Mouse (Mus musculus) lung, postnatal 14 days (tissue): ENCODE measurements at regions not wholly inside any gene's neighbourhood (a gene's known extent, or its start where the extent isn't known, plus 50 kb on each side); places are given as distances from the start of the nearest gene placed in this dataset.

Experiments used
- DNase-seq: peaks from one replicate; pipeline ENCODE4 v3.0.0; 2021

DNA sequence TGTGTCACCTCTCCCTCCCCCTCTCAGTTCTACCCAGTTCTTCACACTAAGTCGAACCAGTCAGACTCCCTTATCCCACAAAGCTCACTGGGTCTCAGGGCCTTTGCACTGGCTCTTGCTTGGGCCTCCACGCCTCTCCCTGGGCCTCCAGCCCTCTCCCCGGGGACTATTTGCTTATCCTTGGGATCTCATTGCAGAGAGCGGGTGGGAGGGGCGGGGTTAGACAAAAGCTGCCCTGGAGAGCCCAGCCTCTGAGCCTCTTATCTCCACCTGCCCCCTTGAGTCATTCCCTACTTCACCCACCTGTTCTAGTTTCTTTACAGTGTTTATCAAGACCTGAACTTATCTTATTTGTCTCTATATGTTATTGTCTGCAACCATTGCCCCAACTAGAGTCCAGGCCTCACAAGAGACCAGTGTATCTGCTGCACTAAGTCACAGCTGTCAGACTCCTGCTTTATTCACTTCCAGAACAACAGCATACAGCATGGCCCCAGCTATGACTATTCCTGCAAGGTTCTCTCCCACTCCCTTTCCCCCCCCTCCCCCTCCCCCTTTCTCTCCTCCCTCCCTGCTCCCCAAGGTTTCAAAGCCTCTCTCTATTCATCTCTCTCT is 450.7 kb downstream of the Wdr11 start:
- DNase-seq = no peak

DNA sequence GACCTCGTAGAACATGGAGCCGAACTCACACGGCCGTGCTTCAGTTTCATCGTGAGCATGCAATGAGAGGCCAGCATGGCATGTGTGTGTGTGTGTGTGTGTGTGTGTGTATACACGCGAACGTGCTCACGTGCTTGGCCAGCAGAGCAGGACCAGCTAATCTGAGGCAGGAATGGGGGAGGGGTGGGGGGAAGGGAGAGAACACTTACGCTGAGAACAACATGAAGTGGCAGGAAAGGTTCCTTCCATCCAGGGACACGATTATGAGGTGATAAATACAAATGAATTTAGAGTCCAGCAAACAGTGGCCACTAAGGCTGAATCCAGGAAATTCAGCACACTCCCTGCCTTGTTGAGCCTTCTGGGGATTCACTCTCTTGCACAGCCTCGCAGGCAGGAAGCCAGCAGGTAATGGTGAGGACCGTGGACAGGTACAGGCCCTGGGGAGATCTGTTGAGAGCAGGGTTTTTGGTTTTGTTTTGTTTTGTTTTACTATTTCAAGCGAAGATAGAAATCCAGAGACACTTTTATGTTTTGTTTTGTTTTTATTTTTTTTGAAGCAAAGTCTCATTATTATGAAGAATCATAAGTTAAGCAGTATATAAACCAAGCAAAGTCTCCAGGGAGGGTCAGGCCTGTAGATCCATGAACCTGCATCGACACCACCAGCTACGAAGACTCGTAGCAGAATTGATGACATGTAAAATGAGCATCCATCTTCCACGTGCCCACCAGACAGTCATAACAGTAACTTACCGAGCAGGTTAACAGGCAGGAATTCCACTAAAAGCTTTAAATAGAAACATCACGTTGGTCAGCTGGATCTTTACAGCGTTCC is 452.0 kb downstream of the Wdr11 start:
- peak; percentile 55 for DNase-seq

DNA sequence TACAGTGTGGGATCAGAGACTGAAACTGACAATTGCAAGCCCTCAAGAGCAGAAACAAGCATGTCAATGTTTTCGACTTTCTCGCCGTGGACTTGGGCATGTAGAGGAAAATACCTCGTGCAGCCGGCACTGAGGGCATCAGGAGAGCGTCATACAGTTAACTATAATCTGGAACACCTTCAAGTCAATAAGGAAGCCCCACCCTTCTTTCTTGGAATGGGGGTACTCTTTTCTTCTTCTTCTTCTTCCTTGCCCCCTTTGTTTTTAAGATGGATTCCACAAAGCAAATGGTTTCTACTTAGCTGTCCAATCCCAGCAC is 452.5 kb downstream of the Wdr11 start:
- DNase-seq = no peak

DNA sequence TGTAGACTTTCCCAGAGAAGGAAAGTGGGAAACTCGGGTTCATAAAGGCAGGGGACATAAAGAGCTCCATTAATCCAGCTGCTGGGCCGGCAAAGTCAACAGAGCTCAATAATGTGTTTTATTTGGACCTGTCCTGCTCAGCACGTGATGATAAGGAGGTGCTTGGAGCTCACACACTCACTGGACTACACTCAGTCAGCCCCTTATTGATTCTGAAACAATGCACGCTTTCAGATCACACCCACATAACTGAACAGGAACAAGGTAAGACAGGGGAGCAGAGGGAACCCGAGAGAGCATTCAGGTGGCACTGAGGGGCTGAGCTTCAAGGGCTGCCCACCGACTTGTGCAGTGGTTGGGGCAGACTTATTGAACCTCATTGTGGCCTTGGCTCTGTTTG is 452.9 kb downstream of the Wdr11 start:
- no peak for DNase-seq

DNA sequence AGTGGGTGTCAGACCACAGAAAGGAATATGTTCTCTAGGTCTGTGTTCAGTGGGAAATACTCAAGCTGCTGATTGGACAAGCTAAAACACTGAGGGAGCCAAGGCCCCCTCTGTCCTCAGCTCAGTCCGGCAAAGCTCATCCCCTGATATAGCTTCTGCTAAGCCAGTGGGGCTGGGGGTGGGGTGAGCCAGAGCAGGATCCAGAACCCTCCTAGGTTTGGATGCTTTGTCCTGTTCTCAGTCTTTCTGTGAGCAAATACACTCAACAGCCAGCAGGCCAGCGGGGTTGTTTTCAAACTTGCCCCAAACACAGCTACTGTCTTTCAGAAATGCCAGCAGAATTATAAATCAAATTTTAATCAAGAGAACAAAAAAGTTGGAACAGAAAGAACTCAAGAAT is 454.4 kb downstream of the Wdr11 start:
- DNase-seq = no peak

DNA sequence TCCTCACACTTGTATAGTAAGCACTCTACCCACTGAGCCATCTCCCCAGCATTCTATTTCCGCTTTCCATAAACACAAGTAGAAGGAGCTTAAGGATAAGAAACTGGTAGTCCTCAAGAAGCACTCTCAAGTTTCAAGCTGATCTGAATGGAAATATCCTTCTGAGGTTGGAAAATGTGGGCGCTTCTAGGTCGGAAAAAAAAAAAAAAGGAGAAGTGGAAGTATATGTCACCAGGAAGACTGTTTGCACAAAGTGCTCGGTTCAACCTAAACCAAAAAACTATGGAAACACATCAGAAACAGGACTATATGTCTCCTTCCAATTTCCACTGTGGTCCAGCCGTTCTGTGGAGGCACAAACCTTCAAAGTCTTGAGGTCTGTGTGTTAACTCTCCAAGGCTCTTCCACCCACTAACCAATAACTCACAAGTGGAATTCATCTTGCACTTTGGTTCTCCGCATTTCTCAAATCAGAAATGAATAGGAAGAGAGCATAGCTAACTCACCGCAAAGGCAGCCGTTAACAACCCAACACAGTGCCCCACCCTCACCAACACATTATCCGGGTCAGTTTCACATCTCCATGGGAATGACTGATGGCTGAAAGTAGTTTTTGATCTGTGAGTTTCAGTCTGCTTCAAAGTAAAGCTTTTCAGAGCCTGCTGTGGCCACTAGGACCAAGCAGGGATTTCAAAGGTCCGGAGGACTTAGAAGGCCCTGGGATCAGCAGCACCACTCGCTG is 455.8 kb downstream of the Wdr11 start:
- no peak for DNase-seq

DNA sequence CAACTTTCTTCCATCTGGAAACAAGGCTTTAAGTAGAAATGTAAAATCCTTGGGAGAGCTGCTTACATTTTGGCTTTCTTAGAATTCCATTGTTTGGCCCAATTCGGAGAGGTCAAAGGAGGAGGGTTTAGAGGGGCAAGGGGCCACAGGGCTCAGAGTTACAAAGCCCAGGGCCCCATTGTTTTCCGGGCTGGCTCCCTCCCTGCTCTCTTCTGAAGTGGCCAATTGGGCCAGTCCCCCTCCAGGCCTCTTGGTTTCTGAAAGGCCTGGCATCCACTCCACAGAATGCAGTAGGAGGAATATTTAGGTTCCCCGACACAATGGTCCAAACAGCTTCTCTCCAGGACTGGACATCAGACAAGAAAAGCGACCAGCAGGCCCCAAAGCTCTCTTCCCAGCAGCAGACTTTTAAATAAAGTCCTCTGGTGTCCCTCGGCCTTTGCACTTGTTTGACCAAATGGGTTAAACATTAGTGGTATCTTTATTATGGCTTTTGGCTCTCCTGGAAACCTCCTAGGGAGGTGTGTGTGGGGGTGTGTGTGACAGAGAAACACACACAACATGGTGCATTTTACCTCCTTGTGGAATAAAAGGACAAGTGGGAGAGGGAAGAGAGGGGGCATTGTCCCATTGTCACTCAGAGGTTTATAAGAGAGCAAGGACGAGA is 456.6 kb downstream of the Wdr11 start:
- DNase-seq = no peak

DNA sequence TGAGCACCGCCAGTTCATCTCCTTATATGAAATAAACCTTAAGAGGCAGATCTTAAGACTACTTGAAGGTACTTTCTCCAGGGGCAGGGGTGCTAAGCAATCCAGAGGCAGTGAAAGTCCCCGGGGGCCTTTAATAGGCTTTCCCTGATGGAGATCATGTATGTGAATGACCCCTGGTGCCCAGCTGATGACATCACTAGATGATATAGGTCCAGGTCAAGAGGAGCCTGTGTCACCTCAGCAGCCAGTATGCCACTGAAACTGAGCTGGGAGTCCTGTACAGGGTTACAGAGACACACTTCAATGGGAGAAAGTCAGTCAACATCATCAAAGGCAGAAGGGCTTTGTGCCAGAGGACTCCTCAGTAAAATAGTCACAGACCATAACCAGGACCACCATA is 457.8 kb downstream of the Wdr11 start:
- no peak for DNase-seq

DNA sequence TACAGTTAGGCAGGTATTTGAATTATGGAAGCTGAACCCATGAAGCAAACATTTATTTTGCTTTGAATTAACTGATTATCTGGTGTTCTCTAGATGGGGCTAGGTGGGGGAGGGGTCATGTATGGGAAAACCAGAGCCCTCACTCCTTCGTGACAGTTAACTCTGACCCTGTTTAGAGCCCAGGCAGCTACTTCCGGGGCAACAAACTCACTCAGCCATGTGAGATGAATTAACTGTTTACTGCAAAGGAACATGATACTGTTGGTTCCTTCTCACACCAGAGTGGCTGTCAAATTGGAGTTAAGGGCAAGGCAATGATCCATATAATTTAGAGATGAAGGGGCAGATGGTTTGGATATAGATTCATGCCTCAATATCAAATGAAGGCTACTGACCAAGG is 458.5 kb downstream of the Wdr11 start:
- DNase-seq = no peak

DNA sequence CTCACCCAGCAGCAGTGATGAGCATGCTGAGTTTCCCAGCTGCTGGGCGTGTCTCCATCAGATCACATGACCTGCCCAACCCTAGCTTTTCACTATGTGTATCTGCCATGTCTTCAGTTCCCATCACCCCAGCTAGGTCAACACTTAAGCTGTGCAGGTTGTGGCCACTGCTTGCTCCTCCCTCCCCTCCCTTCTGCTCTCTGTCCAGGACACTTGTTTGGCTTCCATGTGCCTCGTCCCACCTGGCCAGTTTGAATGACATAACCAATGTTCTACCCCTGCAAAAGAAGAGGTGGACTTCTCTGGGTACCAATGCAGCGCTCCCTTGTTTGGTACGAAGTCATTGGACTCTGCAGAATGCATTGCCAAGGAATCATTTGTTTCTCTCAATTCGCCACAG is 460.7 kb downstream of the Wdr11 start:
- DNase-seq = no peak

DNA sequence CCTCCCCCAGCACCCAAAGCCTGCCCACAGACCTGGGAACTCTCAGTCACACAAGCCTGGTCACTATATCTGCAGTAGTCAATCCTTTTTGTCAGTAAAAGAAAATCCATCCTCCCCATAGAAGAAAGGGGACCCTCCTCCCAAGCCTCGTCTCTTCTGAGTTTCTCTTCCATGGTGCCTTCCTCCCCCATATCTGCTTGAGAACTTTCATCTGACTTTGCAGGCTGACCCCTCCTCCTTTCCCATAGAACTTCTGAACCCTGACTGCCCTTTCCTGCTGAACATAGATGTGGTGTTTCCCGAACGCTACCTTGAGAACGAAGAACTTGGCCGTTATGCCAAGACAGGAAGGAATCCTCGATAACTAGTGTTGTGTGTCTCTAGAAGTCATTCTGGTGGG is 462.5 kb downstream of the Ate1 start:
- no peak for DNase-seq

DNA sequence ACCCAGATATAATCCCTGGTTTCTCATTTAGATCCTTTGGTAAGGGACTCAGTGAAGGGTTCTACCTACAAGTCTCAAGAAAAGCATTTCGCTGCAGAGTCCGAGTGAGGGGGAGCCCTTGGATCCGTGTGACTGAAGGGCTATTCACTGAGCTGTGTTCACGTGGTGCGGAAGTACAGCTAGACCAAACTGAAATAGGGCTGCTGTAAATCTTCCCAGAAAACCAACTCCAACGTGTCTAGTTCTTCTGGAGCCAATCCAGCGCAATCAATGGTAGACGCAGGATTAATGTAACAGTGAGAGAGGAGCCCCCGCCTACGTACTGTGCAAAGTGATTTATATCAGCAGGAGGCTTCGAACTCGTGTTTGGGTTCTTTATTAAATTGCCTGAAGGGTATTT is 461.9 kb downstream of the Ate1 start:
- no peak for DNase-seq

DNA sequence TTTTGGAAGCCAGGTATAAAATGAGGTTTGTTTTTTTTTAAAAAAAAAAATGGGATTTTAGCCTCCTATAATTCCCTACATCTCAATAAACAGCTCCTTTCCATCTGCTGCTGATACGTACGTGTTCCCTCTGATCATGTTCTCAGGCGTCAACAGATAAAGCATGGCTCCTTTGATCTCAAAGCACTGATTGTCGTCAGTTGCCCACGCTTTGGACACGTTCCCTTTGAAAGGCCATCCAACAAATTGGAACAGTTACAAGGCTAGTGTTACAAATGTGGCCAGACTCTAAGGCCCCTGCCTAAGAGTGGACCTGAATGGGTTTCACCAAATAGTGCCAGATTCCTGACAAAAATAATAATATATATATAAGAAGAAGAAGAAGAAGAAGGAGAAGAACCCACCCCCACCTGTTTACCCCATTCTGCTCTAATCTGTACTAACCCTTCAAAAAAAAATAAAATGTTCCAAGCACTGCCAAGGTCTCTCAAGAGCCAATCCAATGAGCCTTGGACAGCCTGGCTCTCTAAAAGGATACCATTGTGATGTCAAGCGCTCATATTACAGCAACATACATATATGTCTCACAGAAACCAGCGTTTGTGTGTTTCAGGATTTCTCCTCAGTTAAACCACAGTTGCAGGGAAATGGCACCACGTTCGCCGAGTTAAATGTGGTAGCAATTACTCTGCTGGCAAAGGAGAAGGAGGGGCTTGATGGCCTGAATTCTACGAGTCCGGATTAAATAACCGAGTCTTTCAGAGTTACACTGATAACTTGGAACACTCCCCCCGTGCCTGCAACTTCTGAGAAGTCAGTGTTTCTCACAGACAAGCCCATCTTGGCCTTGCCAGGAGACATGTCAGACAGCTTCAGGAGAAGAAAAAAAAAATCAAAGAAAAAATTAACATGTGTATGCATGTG is 460.2 kb downstream of the Ate1 start:
- no peak for DNase-seq

DNA sequence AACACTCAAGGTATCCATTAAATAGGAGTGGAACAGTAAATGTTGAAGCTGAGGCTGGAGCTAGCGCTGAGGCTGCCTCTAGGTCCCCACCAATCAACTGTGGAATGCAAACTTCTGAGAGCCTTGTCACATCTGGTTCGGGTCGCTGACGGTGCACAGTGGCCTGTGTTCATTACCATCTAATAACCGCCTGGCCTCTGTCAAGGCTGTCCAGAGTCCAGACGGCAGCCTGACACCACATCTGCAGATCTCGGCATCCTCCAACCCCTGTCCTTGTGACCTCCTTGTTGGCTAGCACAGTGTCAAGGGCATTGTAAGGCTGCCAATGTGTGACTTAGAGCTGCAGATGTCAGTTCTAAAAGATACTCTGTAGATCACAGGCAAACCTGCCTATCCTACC is 455.7 kb downstream of the Ate1 start:
- no peak for DNase-seq

DNA sequence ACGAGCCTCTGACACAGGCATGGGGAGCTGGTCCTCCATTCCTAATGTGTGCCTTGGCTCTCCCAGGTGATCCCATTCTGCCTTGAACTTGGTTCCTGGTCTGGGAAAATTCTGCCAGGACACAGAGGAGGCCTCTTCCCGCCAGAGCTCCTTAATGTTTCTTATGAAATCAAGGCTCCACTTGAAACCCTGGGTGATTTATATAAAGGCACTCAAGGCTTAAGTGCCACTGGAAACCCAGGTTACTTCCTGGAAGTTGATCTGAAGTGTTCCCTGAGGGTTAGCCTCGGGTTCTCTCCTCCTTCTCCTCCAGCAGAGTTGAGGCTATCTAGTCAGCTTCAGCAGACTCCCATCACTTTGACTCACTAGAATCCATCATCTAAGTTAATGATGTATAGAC is 451.9 kb downstream of the Ate1 start:
- DNase-seq = no peak

DNA sequence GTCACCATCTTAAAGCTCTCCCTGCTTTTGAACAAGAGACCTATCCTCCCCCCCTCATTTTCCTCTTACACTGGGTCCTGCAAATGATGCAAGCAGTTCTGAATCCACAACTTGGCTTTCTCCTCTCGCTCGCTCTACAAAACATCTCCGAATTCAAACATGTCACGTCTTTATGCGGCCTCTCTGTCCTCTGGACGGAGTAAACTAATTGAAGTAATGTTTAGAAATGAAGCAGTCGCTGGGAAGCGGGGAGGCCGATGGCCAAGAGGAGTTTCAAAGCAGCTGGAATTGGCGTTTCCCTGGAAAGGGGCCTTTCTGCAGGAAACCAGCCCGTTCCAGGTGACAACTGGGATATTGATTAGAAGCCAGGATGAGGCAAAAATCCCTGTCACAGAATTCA is 446.8 kb downstream of the Ate1 start:
- peak; percentile 18 for DNase-seq

DNA sequence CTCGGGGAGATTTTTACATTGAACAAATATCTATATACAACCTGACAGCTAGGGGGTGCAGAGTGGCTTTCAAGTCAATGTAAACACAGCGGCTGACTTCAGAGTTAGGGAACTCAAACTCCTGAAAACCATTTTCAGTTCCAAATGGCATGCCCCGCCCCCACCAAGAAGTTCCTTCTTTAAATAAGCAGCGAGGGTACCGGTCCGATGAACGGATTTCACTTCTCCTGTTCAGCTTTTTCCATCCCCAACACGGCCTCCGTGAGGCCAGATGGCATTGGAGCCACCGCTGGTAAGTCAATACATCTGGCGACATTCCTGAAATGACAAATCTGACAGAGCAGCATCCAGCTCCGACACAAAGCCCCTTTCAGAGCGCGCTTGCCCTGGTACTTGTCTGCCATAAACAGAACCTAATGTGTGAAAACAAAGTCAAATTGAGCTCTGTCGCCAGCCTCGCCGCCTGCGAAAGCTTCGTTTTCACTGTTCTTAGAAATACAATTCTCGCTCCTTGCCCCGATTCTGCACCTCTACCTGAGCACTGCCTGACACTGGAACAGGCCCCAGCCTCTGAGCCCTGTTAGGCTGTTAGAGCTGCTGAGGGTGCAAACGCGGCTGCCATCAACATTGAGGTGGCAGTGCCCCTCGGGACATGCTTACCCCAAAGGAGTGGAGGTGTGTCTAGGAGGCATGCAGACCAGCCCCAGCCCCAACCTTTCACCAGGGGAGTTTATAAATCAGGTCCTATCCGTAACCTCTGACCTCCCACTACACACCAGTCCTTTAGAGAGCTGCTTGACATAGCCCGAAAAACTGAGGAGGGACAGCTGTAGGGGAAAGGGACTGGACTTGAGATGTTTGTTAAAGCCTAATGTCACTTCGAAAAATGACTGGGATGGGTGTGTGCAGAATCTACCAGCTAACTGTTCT is 446.0 kb downstream of the Ate1 start:
- peak; percentile 61 for DNase-seq

DNA sequence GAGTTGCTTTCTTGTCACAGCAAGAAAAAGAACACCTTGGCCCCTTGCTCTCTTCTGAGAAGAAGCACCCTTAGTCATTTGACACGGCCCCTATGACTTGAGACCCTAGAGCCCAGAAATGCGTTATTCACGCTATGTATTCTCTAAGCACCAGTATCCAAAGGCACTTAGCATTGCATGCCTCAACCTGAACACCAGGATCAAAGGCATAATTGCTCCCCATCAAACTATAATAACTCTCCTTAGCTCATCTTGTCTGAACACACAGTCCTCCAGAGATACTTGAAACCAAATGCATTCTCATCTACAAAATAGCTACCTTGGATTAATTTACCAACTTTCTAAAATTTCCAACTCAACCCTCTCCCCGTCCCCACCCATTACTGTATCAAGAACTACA is 437.5 kb downstream of the Ate1 start:
- no peak for DNase-seq

DNA sequence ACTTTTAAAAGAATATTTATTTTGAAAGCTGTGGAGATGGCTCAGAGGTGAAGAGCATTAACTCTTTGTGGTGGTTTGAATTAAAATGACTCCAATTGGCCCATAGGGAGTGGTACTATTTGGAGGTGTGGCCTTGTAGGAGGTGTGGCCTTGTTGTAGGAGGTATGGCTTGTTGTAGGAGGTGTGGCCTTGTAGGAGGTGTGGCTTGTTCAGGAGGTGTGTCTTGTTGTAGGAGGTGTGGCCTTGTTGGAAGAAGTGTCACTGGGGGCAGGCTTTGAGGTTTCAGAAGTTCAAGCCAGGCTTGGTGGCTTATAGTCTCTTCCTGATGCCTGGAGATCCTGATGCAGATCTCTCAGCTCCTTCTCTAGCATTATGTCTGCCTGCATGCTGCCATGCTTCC is 434.5 kb downstream of the Ate1 start:
- no peak for DNase-seq

DNA sequence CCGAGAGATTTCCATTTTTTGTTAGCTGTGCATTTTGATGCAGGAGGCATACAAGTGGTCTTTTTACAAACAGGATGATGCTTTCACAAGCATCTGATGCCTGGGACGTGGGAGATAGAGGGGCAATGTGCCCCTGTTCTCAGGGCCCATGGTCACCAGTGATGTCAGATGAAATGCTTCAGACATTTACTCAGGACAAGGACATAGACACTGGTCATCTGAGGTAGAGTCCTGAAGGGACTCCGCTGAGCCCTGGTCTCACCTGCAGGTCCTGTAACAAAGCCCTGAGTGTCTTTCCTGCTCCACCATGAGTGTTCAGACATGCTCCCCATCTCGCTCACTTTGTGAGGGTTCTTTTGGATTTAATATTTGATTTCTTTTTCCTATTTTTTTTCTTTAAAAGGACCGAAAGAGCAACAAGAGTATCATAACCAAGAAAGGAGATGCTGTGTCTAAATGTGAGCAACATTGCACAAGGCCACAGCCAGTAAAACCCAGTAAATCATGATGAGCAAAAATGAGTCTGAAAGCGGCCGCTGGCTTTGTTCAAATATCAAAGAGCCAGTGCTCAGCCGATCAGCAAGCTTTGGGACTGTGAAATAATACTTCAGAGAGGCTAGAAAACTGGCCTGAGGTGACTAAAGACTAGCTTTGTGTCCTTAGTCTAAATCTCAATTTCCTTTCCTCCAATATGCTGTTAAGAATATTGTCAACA is 430.1 kb downstream of the Ate1 start:
- no peak for DNase-seq

DNA sequence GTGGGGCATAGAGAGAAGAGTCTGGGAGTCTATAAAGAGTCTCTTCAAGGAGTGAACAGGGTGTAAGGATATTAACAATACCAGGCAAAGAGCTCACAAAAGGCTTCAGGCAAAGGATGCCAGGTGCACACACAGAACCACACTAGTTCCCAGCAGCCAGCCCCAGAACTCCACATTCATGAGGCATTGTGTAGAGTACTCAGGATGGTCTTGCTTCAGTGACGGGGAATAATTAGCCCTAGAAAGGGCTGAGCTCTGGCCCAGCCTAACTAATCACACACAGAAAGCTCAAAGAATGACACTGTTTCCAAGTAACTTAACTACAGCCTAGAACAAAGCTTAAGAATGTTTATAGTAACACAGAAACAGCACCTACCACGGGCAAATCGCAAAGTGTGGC is 428.2 kb downstream of the Ate1 start:
- no peak for DNase-seq
